Mouse (Mus musculus): ENCODE results near the gene Snx27.

The Snx27 gene

GRCm38 (mm10) chr3:94567242-94567641, 15.3 kb downstream of the Snx27 start:
- no peak for DNase-seq (ENCODE audit: low spot score in 2 of 2)

GRCm38 (mm10) chr3:94565557-94565956, 17.0 kb downstream of the Snx27 start:
- DNase-seq (ENCODE audit: low spot score in 2 of 2), result no peak

- DNase-seq (ENCODE audit: low spot score in 2 of 2), result no peak
Observed at GRCm38 (mm10) chr3:94565127-94565526, 17.4 kb downstream of the Snx27 start.

GRCm38 (mm10) chr3:94564356-94565010, 18.0 kb downstream of the Snx27 start:
- no peak for DNase-seq (ENCODE audit: low spot score in 2 of 2)

GRCm38 (mm10) chr3:94563163-94563562, 19.4 kb downstream of the Snx27 start:
- DNase-seq (ENCODE audit: low spot score in 2 of 2), result no peak

- DNase-seq (ENCODE audit: low spot score in 2 of 2), result no peak
Observed at GRCm38 (mm10) chr3:94559931-94560429, 22.5 kb downstream of the Snx27 start.

GRCm38 (mm10) chr3:94549041-94549440, 33.5 kb downstream of the Snx27 start:
- no peak for DNase-seq (ENCODE audit: low spot score in 2 of 2)

- no peak for DNase-seq (ENCODE audit: low spot score in 2 of 2)
Observed at GRCm38 (mm10) chr3:94537187-94537586, 45.3 kb downstream of the Snx27 start.

- DNase-seq (ENCODE audit: low spot score in 2 of 2), result peak in 1 of 2 experiments; percentile 21
Observed at GRCm38 (mm10) chr3:94533968-94534367, 48.5 kb downstream of the Snx27 start.

GRCm38 (mm10) chr3:94526731-94527130, 55.8 kb downstream of the Snx27 start:
- DNase-seq (ENCODE audit: low spot score in 2 of 2), result no peak

GRCm38 (mm10) chr3:94506664-94507063, 75.9 kb downstream of the Snx27 start:
- DNase-seq (ENCODE audit: low spot score in 2 of 2), result no peak

- no peak for DNase-seq (ENCODE audit: low spot score in 2 of 2)
Observed at GRCm38 (mm10) chr3:94502243-94502642, 80.3 kb downstream of the Snx27 start.

- DNase-seq (ENCODE audit: low spot score in 2 of 2), result no peak
Observed at GRCm38 (mm10) chr3:94497162-94497561, 85.4 kb downstream of the Snx27 start.

- no peak for DNase-seq (ENCODE audit: low spot score in 2 of 2)
Observed at GRCm38 (mm10) chr3:94487581-94487980, 94.9 kb downstream of the Snx27 start.

- no peak for DNase-seq (ENCODE audit: low spot score in 2 of 2)
Observed at GRCm38 (mm10) chr3:94485922-94486321, 96.6 kb downstream of the Snx27 start.

GRCm38 (mm10) chr3:94483790-94484439, 98.6 kb downstream of the Snx27 start:
- DNase-seq (ENCODE audit: low spot score in 2 of 2), result peak; percentile 95

GRCm38 (mm10) chr3:94482764-94483385, 99.6 kb downstream of the Snx27 start:
- no peak for DNase-seq (ENCODE audit: low spot score in 2 of 2)

GRCm38 (mm10) chr3:94481429-94481828, 101.1 kb downstream of the Snx27 start:
- DNase-seq (ENCODE audit: low spot score in 2 of 2), result no peak

- DNase-seq (ENCODE audit: low spot score in 2 of 2), result no peak
Observed at GRCm38 (mm10) chr3:94480291-94480884, 102.1 kb downstream of the Snx27 start, which contains the start of gene Riiad1. Riiad1 (minus strand) TSS chr3:94480341.

GRCm38 (mm10) chr3:94479564-94479963, 103.0 kb downstream of the Snx27 start:
- DNase-seq (ENCODE audit: low spot score in 2 of 2), result no peak

GRCm38 (mm10) chr3:94478591-94479169, 103.8 kb downstream of the Snx27 start:
- DNase-seq (ENCODE audit: low spot score in 2 of 2), result no peak

- DNase-seq (ENCODE audit: low spot score in 2 of 2), result peak; percentile 68 to 78
Observed at GRCm38 (mm10) chr3:94477981-94478422, 104.5 kb downstream of the Snx27 start, which contains the start of gene Celf3. Celf3 (plus strand) TSS chr3:94478295.
